Mouse (Mus musculus) c-Kit-positive CD71-positive TER-119-negative erythroid progenitor cells, embryonic 14.5 days (primary cell): Measurements from ENCODE around the gene Sipa1.

Experiments
- DNase-seq: peaks from one replicate; pipeline ENCODE4 v3.0.0-alpha.2; 2013; ENCODE audit warnings: low read depth

Sipa1 gene

DNA sequence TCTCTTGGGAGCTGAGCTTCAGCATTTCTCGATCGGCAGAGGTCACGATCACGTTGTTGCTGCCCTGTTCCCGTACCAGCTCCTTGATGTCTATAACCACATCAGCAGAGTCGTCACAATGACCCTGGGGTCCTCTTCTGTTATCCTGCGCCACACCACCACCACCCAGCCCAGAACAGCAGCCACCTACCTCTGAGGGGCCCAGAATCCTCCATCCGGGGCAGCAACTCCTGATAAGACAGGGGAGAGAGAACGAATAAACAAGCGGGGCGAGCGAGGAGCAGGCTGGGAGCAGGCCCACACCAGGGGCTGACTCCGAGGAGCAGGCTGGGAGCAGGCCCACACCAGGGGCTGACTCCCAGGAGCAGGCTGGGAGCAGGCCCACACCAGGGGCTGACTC is 22.9 kb upstream of the Sipa1 start:
- no peak for DNase-seq

DNA sequence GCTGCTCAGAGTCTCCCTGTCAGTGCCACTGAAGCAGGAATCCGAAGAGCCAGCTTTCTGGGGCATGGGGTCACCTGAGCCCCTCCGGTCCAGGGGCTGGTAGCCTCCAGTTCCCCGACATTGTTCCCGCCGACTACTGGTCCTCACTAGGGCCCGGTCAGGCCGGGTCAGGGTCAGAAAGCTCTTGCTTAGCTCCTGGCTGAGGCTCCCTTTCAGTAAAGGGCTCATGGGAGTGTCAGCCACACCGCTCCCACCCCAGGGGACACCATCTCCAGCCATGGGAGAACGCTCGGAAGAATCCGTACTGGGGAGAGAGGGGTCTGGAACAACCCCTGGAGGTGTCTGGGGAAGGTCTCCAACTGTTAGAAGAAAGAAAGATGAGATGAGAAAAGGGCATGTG is 22.4 kb upstream of the Sipa1 start:
- DNase-seq, result no peak

DNA sequence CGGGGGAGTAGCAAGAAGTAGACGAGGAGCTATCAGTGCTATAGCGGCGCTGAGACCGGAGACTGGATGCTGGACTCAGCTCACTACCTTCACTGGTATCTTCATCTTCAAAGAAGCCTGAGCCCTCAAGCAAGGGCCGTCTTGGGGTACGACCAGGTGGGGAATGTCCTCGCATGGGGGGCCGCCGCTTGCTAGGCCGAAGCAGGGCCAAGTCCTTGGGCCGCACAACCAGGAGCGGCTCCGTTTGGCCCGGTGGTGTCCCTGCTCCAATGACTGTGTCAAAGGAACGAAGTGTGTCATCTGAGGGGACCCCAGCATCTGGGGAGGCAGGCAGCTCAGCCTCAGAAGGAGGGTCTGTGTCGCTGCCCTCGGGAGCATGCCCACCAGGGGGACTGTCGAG is 21.9 kb upstream of the Sipa1 start:
- no peak for DNase-seq

DNA sequence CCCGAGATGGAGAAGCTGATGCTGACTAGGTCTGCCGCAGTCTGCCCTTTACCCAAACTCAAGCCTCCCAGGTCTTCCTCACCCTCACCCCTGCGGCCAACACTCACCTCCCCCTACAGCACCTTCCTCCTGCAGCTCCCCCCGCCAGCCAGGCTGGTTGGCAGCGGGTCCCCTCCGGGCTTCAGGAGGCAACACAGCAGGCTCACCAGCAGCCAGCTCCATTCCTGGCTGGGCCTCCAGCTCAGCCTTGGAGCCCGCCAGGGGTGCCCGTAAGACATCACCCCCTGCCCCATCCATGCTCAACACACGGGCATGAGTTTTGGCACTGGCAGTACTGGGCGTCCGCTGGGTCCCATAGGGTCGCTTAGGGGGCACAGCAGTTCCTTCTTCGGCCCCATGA is 21.5 kb upstream of the Sipa1 start:
- no peak for DNase-seq

DNA sequence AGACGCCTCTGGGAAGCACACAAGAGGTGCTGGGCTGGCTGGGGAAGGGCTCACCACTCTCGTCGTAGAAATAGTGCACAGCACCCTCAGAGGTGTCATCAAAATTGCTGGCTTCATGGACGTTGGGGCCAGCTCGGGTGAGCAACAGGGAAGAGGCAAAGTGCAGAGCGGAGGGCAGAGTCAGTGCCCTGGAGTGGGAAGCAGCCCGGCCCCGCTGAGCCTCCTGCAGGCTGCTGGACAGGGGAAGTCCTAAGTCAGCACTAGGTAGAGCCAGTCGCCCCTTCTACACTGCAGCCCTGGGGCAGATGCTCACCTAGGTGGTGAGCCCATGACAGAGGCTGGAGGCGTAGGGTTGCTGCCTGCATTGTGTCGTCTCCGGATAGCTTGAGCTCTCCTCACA is 20.7 kb upstream of the Sipa1 start:
- DNase-seq, result no peak

DNA sequence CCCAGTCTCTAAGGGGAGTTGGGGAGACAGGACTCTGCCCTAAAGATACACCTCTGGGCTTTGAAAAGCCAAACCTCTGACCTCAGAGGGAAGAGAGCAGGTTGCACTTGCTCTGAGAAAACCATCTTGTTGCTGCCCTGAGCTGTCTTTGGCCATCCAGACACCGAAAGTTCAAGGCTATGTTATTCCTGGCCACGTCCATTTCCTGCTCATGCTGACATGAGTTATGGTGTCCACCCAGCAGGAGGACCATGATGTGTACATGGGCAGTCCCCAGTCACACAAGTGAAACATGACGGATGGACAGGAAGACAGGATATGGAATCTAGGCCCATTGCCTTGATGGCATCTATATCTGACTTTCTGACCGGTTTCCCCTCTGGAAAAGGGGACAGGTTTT is 16.9 kb upstream of the Sipa1 start:
- DNase-seq, result no peak

DNA sequence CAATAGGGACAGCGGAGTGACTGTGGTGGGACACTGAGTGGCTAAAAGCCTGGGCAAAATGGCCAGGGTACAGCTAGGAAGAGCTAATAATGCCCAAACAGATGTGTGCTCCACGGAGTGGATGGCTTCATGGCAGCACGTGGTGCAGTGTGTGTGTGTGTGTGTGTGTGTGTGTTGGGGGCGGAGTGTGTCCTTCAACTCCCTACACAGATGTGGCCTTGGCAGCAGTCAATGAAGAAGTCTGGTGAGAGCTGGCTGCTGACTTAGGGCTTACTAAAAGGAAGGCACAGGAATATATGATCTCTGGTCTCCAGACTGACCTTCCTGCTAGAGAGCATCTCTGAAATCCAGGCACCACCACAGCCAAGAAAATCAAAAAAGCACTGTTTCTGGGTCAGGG is 4.9 kb upstream of the Sipa1 start:
- DNase-seq, result no peak

DNA sequence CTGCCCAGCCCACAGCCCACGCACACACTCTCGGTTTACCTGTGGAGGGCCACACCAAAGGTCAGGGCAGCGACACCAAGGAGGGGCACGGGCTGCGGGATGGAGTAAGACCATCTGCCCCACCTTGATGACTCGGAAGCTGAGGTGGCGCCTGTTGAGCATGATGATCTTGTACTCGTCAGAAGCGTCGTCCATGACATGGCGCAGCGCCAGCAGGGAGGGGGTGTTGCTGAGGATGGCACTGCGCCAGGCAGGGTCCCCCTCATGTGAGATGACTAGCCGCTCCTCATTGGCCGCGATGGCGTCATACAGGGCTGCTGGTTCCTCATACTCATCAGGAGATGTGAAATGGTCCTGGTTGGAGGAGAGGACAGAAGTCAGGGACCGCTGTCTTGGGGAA is 2.9 kb upstream of the Sipa1 start:
- no peak for DNase-seq

DNA sequence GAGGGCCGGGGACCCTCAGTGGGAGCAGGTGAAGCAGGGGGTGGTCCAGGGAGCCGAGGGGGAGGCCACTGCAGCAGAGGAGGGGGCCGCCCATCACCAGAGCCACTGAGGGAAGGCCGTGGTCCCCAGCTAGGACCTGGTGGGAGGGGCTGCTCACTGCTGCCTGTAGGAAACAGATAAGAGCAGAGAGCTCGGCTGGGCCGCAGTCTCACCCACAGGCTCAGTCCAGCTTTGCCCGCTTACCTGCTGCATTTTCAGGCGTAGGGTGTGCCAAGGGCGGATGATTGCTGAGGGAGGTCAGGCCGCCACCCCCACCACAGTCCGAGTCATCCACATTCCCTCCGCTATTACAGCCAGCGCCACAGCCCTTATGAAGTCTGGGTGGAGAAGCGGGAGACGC is 2.0 kb upstream of the Sipa1 start:
- DNase-seq, result peak; percentile 66

DNA sequence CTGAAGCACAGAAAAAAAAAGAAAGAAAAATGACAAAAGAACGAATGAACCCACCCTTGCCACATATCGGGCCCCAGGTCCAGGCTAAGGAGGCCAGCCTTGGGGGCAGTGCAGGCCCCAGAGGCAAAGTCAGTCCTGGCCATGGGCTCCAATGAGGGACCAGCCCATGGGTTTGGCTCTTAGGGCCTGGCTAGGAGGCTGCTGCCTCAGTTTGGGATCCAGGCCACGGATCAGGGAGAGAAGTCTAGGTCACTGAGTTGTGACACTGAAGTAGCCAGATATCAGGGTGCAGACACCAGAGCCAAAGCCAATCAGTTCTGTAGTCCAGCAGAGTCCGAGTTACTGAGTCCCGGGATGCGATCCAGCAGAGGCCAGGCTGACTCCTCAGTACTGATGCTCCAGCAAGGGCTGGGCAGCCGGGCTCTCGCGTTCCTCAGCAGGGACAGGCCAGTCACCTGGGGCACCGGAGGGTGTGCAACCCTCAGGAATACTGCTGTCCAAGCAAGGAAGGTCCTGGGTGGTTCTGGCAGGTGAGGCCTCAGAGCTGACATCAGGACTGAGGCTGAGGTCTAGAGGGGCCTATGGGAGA is 1.3 kb upstream of the Sipa1 start:
- DNase-seq, result no peak

DNA sequence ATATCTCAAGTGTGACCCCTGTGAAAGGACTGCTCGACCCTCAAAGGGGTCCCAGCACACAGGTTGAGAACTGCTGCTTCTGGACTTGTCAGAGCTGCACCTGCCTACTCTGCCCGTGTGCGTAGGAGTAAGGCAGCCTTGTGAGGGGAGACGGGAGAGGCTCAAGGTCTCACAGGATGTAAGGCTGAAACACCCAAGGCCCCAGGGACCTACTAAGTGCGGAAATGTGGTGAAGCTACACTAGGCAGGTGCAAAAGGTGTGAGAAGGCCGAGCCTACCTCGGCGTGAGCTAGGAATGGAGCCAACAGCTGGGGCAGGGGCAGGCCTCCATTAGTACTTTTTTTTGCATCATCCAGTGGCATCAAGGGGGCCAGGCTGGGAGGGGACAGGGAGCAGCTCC is 1.2 kb downstream of the Sipa1 start:
- DNase-seq, result no peak

DNA sequence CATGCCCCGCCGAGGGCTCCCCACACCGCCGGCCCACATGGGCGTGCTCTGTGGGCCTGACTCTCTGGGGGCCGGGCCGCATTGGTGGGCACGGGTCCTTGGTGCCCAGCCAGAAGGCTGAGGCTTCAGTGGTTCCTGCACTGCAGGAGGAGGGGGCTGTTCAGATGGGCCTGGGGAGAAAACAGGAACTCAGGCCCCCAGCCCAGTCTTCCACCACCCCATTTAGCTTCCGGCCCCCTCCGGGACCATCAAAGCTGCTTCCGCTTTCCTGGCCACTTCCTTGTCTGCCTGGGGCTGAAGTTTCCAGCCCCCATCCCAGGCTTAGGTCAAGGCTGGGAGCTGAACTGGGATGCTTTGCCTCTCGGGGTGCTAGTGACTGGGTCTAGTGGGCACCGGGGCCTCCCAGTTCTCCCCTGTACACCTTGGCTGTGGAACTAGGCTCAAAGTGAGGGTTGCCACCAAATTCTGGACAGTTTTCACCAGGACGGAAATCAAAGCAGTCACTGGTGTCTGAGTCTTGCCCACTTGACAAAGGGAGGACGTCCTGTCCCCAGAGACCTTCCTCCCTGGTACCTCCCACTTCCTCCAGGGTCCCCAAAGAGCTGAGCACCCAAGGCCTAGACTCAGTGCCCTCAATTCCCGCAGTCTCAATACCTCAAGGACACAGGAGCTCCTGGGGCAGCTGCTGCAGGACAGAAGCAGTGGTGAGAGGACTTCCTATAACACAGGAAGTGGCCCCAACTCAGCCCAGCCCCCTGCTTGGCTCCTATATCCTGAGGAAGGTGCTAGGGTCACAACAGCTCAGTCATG is 2.4 kb downstream of the Sipa1 start:
- DNase-seq, result no peak

DNA sequence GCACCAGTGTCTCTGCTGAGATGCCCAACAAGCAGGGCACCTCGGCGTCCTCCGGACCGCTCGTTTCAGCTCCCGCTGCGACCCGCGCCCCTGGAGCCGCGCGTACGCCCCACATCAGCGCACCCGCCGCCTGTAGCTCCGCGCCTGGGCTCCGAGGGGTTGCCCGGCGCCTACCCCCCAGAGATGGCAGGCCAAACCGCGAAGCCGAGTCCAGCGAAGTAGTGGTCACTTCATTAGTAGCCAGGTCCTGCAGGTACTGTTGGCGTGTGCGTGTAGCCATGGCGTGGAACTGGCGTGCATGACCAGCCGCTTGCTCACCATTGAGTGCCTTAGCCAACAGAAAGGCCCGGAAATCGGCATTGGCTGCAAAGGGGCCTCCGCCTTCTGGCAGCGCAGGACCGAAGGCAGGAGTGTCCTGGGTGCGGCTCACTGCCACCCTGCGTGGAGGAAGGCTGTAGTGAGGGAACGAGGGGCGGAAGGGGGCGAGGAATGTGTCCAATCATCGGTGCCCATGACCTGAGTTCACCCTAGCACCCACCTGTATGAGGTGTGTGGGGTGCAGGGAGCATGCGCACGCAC is 8.7 kb downstream of the Sipa1 start:
- no peak for DNase-seq

DNA sequence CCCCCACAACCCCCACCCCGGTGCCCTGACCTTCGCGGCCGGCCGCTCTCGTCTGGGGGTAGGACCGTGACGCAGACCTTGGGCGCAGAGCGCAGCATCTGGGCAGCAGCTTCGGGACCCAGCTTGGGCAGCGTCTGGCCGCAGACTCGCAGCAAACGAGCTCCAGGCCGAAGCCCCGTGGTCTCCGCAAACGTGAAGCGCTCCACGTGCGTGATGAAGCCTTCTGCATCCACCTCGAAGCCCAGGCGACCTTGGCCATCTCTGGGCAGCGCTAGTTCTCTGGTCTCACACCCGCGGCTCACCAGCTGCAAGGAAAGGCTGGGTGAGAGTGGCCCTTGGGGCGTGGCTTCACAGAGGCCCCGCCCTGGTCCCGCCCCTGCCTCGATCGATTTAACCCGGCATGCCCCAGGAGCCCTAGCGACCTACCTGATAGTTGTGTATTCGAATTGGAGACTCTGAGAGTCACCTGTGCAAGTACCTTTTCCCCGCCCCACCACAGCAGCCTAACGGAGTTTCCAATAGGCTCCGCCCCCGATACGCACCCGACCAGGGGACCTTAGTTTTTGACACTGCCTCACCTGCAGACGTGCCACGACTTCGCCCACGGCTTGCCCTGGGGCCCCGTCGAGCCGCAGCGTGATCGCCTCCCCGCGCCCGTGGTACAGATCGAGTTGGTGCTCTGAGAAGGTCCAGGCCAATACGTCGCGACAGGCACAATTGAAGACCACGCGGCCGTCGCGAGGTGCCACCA is 9.4 kb downstream of the Sipa1 start:
- no peak for DNase-seq

DNA sequence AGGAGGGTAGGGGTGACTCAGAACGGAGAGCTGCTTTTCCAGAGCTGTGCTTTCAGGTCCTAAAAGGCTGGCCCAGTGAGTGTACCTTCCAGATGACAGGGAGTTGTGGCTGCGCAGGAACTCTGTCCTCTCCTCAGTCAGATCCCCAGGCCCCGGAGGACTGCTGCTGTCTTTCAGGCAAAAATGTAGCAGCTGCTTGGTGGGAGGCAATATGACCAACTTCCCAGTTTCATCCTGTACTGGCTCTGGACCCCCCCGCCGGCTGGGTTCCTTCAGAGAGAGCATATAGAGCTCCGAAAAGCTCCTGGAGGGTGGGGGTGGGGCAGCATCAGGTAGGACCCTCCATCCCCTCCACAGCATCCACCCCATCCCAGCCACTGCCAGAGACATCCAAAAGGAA is 10.9 kb downstream of the Sipa1 start:
- no peak for DNase-seq

DNA sequence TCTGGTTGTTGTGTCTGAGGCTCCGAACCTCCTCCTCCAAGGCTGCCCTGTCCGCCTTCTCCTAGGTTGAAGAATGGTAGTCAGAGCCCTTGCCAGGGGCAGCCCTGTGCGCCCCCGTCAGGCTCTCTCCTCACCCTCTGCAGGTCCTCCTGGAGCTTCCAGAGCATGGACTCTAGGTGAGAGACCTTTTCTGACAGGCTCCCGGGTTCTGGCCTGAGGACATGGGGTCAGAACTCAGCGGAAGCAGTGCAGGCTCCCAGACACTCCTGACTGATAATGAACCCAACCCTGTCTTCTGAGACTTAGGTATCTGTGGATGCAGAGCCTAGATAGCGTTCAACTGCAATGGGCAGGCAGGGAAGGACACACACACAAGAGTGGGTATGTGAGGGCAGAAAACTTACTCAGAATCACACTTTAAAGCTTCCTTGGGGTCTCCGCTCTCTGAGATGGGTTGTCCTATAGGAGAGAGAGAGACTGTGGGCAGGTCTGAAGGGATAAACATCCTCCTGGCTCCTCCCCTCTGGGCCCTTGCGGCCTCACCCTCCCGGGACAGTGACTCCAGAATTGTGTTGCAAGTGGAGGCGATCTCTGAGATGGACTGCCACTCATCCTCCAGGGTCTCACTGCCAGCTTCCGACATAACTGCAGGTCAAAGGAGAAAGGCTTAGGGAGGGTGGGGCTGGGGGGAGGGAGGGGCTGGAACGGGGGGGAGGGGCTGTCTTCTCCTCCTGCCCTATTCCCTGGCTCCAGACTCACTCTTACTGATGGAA is 11.8 kb downstream of the Sipa1 start:
- DNase-seq, result no peak

DNA sequence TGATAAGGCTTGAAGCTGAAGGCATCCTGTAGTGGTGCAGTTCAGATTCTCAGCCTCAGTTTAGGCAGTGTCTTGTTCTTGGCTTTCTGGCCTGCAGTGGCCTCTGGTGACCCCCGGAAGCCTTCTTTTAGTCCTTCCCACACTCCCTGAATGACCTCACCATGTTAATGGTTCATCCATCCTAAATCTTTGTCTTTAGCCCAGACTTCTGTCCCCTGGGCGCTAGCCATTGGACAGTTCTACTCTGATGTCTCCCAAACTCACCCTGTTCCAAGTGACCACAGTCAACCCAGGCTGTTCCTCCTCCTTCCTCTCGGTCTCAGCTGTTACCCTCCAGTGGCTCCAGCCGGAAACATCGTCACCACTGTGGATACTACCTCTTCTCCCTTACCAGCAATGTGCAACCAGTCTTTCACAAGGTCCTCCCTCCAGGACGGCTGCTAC is 14.2 kb downstream of the Sipa1 start:
- no peak for DNase-seq

DNA sequence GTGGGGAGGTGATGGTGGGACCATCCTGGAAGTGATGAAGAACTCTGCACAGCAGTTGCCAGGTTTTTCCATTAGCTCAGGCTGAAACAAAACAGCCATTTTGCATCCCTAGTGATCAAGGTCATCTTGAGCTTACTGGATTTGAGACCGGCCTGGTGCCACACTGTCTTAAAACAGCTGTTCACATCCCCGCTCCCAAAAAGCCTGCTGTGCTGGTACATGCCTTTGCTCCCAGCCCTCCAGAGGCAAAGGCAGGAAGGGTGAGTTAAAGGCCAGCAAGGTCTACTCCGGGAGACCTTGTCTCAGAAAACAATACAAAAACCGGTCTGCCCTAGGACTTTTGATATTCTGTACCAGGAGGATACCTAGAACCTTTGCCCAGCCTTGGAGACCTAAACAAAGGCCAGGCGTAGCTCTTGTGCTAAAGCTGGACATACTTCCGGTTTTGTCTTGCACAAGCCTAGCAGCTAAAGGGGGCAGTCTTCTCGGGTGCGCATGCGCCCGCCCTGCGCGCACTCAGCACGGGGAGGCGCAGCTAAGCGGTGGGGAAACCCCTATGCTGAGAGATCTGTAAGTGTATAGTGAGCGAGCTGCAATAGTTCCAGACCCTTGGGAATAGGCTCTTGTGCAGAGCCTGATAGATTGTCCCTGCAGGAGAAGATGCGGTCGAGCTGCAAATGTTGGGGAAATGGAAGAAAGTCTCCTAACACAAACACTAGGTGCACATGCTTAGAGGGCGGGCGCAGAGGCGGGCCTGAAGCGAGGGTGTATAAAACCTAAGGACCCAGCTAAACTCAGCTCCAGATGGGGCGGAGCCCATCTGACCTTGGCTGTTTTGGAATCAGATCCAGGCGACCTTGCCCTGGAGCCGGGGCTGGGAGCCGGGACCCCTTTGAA is 14.9 kb downstream of the Sipa1 start:
- peak; percentile 70 for DNase-seq

DNA sequence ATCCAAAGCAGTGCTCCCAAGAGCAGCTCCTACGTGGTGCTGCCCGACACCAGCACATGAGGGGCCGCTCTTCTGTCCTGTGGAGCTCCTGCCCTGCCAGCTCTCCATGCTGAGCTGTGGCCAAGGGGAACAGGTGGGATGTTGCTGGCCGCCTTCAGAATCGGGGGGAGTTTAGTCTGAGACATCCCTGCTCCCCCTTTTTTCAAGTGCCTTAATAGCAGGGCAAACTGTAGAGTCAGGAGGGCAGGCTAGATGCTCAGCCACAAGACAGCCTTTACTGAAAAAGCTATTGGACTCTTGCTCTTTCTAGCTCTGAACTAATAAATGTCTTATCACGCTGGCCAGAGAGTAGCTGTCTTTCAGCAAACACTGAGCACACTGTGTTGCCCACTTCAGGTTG is 15.7 kb downstream of the Sipa1 start:
- DNase-seq, result no peak

DNA sequence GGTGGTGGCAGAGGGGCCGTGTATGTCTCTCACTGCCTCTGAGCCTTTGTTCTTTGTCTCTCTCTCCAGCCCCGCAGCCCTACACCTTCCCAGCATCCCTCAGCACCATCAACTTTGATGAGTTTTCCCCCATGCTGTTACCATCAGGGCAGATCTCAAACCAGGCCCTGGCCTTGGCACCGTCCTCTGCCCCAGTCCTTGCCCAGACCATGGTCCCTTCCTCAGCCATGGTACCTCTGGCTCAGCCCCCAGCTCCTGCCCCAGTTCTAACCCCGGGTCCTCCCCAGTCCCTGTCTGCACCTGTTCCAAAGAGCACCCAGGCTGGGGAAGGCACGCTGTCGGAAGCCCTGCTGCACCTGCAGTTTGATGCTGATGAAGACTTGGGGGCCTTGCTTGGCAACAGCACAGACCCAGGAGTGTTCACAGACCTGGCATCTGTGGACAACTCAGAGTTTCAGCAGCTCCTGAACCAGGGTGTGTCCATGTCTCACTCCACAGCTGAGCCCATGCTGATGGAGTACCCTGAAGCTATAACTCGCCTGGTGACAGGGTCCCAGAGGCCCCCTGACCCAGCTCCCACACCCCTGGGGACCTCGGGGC is 16.7 kb downstream of the Sipa1 start:
- DNase-seq, result no peak

DNA sequence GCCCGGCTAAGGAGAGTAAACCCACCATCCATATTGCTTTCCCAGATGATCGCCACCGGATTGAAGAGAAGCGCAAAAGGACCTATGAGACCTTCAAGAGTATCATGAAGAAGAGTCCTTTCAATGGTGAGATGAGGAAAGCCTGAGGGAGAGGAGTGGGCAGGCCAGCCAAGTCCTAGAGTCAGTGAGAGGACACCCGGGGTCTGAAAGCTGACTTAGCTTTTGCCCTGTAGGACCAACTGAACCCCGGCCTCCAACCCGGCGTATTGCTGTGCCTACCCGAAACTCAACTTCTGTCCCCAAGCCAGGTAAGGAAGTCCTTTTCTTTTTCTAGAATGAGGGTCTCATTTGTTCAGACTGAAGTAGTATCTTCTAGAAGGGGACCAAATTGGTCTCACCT is 18.2 kb downstream of the Sipa1 start:
- no peak for DNase-seq
